Mouse (Mus musculus) C2C12 (cell line): ENCODE measurements at regions not wholly inside any gene's neighbourhood (a gene's known extent, or its start where the extent isn't known, plus 50 kb on each side); places are given as distances from the start of the nearest gene placed in this dataset.

Experiments used
- H3K27me3 ChIP-seq: one replicate; pipeline ENCODE4 v1.6.1; 2011; ENCODE audit not compliant: control insufficient read depth, insufficient read depth, insufficient read length
- H3K36me3 ChIP-seq: one replicate; pipeline ENCODE4 v1.6.1; 2011; ENCODE audit not compliant: control insufficient read depth, insufficient read depth
- H3K4me3 ChIP-seq: one replicate; pipeline ENCODE4 v1.5.1; 2011; ENCODE audit warnings: mild to moderate bottlenecking, control low read depth; ENCODE audit not compliant: poor library complexity, insufficient read depth, severe bottlenecking
- H3K79me2 ChIP-seq: one replicate; pipeline ENCODE4 v1.6.1; 2011; ENCODE audit not compliant: control insufficient read depth, insufficient read depth
- H3K79me3 ChIP-seq: one replicate; pipeline ENCODE4 v1.6.1; 2011; ENCODE audit warnings: low read depth, control low read depth
- H3ac ChIP-seq: one replicate; pipeline ENCODE3; 2011; ENCODE audit warnings: low read depth; ENCODE audit not compliant: control insufficient read depth, insufficient read length
- CEBPB ChIP-seq: IDR thresholded peaks from one replicate; pipeline ENCODE4 v1.6.1; 2011; ENCODE audit warnings: low read depth, mild to moderate bottlenecking, control low read depth, moderate library complexity
- CTCF ChIP-seq: IDR thresholded peaks from one replicate; pipeline ENCODE4 v1.5.1; 2011; ENCODE audit not compliant: control insufficient read depth, insufficient read depth, insufficient read length
- FOSL1 ChIP-seq: IDR thresholded peaks from one replicate; pipeline ENCODE4 v1.8.0; 2011; ENCODE audit warnings: mild to moderate bottlenecking, low read length; ENCODE audit not compliant: poor library complexity, insufficient read depth, severe bottlenecking
- MAX ChIP-seq: IDR thresholded peaks from one replicate; pipeline ENCODE4 v1.6.1; 2011; ENCODE audit warnings: mild to moderate bottlenecking, control low read depth
- MYOD1 ChIP-seq: IDR thresholded peaks from one replicate; pipeline ENCODE4 v1.6.1; 2011; ENCODE audit warnings: low read depth; ENCODE audit not compliant: control insufficient read depth, insufficient read length
- MYOG ChIP-seq: IDR thresholded peaks from one replicate; pipeline ENCODE4 v1.6.1; 2011; ENCODE audit not compliant: control insufficient read depth, insufficient read length; ENCODE audit errors: extremely low read depth
- USF1 ChIP-seq: IDR thresholded peaks from one replicate; pipeline ENCODE4 v1.6.1; 2011; ENCODE audit warnings: low read depth, mild to moderate bottlenecking, control low read depth, moderate library complexity

- Histone ChIP-seq H3ac (no peak overlapping the region), H3K27me3 (no peaks in the 10 kb centered on the region), H3K36me3 (no peaks in the 10 kb centered on the region), H3K4me3 (no peak overlapping the region), H3K79me2 (no peaks in the 10 kb centered on the region), H3K79me3 (no peaks in the 10 kb centered on the region)
- TF ChIP-seq CEBPB, result no peak
- no peak for TF ChIP-seq CTCF
- no peak for TF ChIP-seq USF1
- TF ChIP-seq FOSL1, result no peak
- no peak for TF ChIP-seq MYOD1
- no peak for TF ChIP-seq MYOG
These were observed 99.9 kb downstream of the Adamts1 start for GRCm38 (mm10) chr16:85702889-85703480.

- no peak for TF ChIP-seq MYOD1
- TF ChIP-seq MYOG, result no peak
- TF ChIP-seq CTCF, result no peak
- TF ChIP-seq CEBPB, result no peak
- TF ChIP-seq FOSL1, result no peak
- TF ChIP-seq USF1, result no peak
- no peak for TF ChIP-seq MAX
These were observed 103.6 kb downstream of the Adamts1 start for GRCm38 (mm10) chr16:85699329-85699728.

GRCm38 (mm10) chr16:85682721-85683120 is 120.2 kb downstream of the Adamts1 start:
- H3K27me3 ChIP-seq, result no peaks in the 10 kb centered on the region
- no peak overlapping the region for H3ac ChIP-seq
- H3K36me3 ChIP-seq, result no peaks in the 10 kb centered on the region
- TF ChIP-seq CEBPB (no peak), MYOG (no peak)
- H3K79me3 ChIP-seq, result no peaks in the 10 kb centered on the region
- H3K79me2 ChIP-seq, result no peaks in the 10 kb centered on the region
- H3K4me3 ChIP-seq, result no peak overlapping the region

More at GRCm38 (mm10) chr16:85699329-85699728, 103.6 kb downstream of the Adamts1 start:
- no peaks in the 10 kb centered on the region for H3K36me3 ChIP-seq
- no peak overlapping the region for H3K4me3 ChIP-seq
- H3K79me3 ChIP-seq, result no peaks in the 10 kb centered on the region
- H3K27me3 ChIP-seq, result no peaks in the 10 kb centered on the region
- H3K79me2 ChIP-seq, result no peaks in the 10 kb centered on the region
- no peak overlapping the region for H3ac ChIP-seq

- no peaks in the 10 kb centered on the region for H3K27me3 ChIP-seq
- TF ChIP-seq MYOD1, result peak; percentile 76
- TF ChIP-seq CEBPB, result no peak
- no peak overlapping the region for H3ac ChIP-seq
- no peaks in the 10 kb centered on the region for H3K36me3 ChIP-seq
- no peaks in the 10 kb centered on the region for H3K79me3 ChIP-seq
- H3K4me3 ChIP-seq, result no peak overlapping the region
- H3K79me2 ChIP-seq, result no peaks in the 10 kb centered on the region
These were observed 122.6 kb downstream of the Adamts1 start for GRCm38 (mm10) chr16:85680351-85680750.

- Histone ChIP-seq H3K79me2 (no peaks in the 10 kb centered on the region), H3K4me3 (no peak overlapping the region), H3K79me3 (no peaks in the 10 kb centered on the region), H3K27me3 (no peaks in the 10 kb centered on the region), H3K36me3 (no peaks in the 10 kb centered on the region), H3ac (no peak overlapping the region)
- TF ChIP-seq MYOG, result no peak
- TF ChIP-seq FOSL1, result no peak
- TF ChIP-seq CEBPB, result no peak
- TF ChIP-seq USF1, result no peak
- no peak for TF ChIP-seq CTCF
- TF ChIP-seq MYOD1, result no peak
- no peak for TF ChIP-seq MAX
These were observed 124.1 kb downstream of the Adamts1 start for GRCm38 (mm10) chr16:85678781-85679180.

- Histone ChIP-seq H3ac (no peak overlapping the region), H3K36me3 (no peaks in the 10 kb centered on the region), H3K4me3 (no peak overlapping the region), H3K79me2 (no peaks in the 10 kb centered on the region), H3K27me3 (no peaks in the 10 kb centered on the region), H3K79me3 (no peaks in the 10 kb centered on the region)
- TF ChIP-seq CEBPB (no peak), MYOD1 (no peak), CTCF (no peak), MYOG (no peak), MAX (no peak), USF1 (no peak), FOSL1 (no peak)
These were observed 124.7 kb downstream of the Adamts1 start for GRCm38 (mm10) chr16:85678228-85678627.
